In genomic region chr9:21917493-21918034, GRCm38 (mm10) we compare ENCODE assay signal across 8 mouse cellular contexts. TPM values are rescaled to one million over a fixed set of nuclear protein-coding genes. Genes with fewer than 3 reads are reported as not detected.
A peak's percentile ranks its signal among the peaks of the same experiment; 100 is the strongest.
DNase-seq lines count a peak whose midpoint lies in the region; ATAC-seq and TF ChIP-seq lines count a peak whose summit lies in the region.

No protein-coding gene starts in this region.

- WGBS in heart, embryonic 12.5 days, result 2% methylated on average over 35 of the region's 35 CpGs
- under 1% methylated on average over 35 of the region's 35 CpGs for WGBS in lung, embryonic 15.5 days

- no peaks in the 10 kb centered on the region for H3K9me3 ChIP-seq in heart, embryonic 12.5 days (replicated peaks)
- no peaks in the 10 kb centered on the region for H3K9me3 ChIP-seq in lung, embryonic 15.5 days

- peak overlapping the region; percentile 99 for H3K4me2 ChIP-seq in heart, embryonic 12.5 days
- H3K4me2 ChIP-seq in lung, embryonic 15.5 days, result peak overlapping the region; percentile 98

- H3K27ac ChIP-seq in gastrocnemius, adult 2 months, result peak overlapping the region; percentile 79
- no peak overlapping the region for H3K27ac ChIP-seq in heart, embryonic 12.5 days (ENCODE audit: poor library complexity, severe bottlenecking)
- H3K27ac ChIP-seq in lung, embryonic 15.5 days, result peak overlapping the region; percentile 3; the same call in 1 of the 2 replicates

- peak overlapping the region; percentile 79 for H3K9ac ChIP-seq in heart, embryonic 12.5 days
- peak overlapping the region; percentile 60 for H3K9ac ChIP-seq in lung, embryonic 15.5 days

- H3K36me3 ChIP-seq in heart, embryonic 12.5 days, result 0 out of 2 replicates have a peak, but pooled peaks cover 2% of the 10 kb centered on the region
- no peaks in the 10 kb centered on the region for H3K36me3 ChIP-seq in lung, embryonic 15.5 days

- no peaks in the 10 kb centered on the region; the same call in 1 of the 2 replicates for H3K4me1 ChIP-seq in heart, embryonic 12.5 days (replicated peaks)
- H3K4me1 ChIP-seq in lung, embryonic 15.5 days, result peaks cover 18% of the 10 kb centered on the region

- intact Hi-C loops in gastrocnemius, adult 2 months (cut with DNase I), result no loop called here
- intact Hi-C loops in gastrocnemius, postnatal 36 days (cut with DNase I), result no loop called here

- peaks cover 18% of the 10 kb centered on the region for H3K27me3 ChIP-seq in heart, embryonic 12.5 days (replicated peaks)
- peaks cover 4% of the 10 kb centered on the region for H3K27me3 ChIP-seq in lung, embryonic 15.5 days

- DNase-seq in gastrocnemius, adult 2 months, result no peak
- no peak for DNase-seq in gastrocnemius, postnatal 36 days
- peak; percentile 84 for DNase-seq in brain, adult 2 months (ENCODE audit: low read depth, low spot score)
- DNase-seq in layer of hippocampus, postnatal 25 days (ENCODE audit: extremely low spot score in 1 of 2, low spot score in 1 of 2), result peak; percentile 65 to 78
- peak; percentile 86 to 88 for DNase-seq in right cerebral cortex, postnatal 10 days (ENCODE audit: low spot score in 2 of 2)
- no peak for DNase-seq in thymus, postnatal 14 days

- no peak for TF ChIP-seq CTCF in gastrocnemius, adult 2 months (IDR thresholded peaks at IDR 0.05)

- peak overlapping the region; percentile 92 for H3K4me3 ChIP-seq in gastrocnemius, adult 2 months
- H3K4me3 ChIP-seq in heart, embryonic 12.5 days, result peak overlapping the region; percentile 72
- H3K4me3 ChIP-seq in lung, embryonic 15.5 days, result peak overlapping the region; percentile 62

- ATAC-seq in heart, embryonic 12.5 days (ENCODE audit: insufficient number of reproducible peaks, low FRiP score), result peak; percentile 56
- no peak for ATAC-seq in lung, embryonic 15.5 days (ENCODE audit: borderline replicate concordance, extremely low read depth, low FRiP score, low TSS enrichment)

RNA-seq across cellular contexts. Expression of gene Rab3d, which starts 0.4 kb away (rescaled TPM):
- total RNA-seq in gastrocnemius, adult 2 months (2021), result 1 to 10 TPM; 2.6 to 3.5 TPM
- 1 to 10 TPM; 2.3 to 4.1 TPM for total RNA-seq in gastrocnemius, postnatal 36 days (2021)
- 10.5 and 12.2 TPM in 2 replicates for polyA plus RNA-seq in heart, embryonic 12.5 days (2016; fragmentation: Nextera tagmentation; extraction: Ambion mirVana)
- total RNA-seq in layer of hippocampus, postnatal 25 days (2021), result 10 to 100 TPM; 19.5 to 24.0 TPM
- polyA plus RNA-seq in lung, embryonic 15.5 days (2015; fragmentation: Nextera tagmentation; extraction: Ambion mirVana), result 15.3 and 20.2 TPM in 2 replicates

RNA-seq across cellular contexts. Expression of gene Ccdc159, which starts 9.7 kb away (rescaled TPM):
- 1 to 10 TPM in 1 of 2 experiments, under 1 TPM in 1; 0.66 to 1.1 TPM for total RNA-seq in gastrocnemius, adult 2 months (2021)
- total RNA-seq in gastrocnemius, postnatal 36 days (2021), result under 1 TPM in 1 of 2 experiments, not detected in 1; 0.30 TPM
- 2.7 and 3.8 TPM in 2 replicates for polyA plus RNA-seq in heart, embryonic 12.5 days (2016; fragmentation: Nextera tagmentation; extraction: Ambion mirVana)
- 10 to 100 TPM; 13.2 to 18.5 TPM for total RNA-seq in layer of hippocampus, postnatal 25 days (2021)
- 3.2 and 4.6 TPM in 2 replicates for polyA plus RNA-seq in lung, embryonic 15.5 days (2015; fragmentation: Nextera tagmentation; extraction: Ambion mirVana)

RNA-seq across cellular contexts. Expression of gene Tmem205, which starts 9.8 kb away (rescaled TPM):
- 10 to 100 TPM; 11.6 to 11.8 TPM for total RNA-seq in gastrocnemius, adult 2 months (2021)
- total RNA-seq in gastrocnemius, postnatal 36 days (2021), result 10 to 100 TPM in 1 of 2 experiments, 1 to 10 TPM in 1; 7.8 to 10.5 TPM
- polyA plus RNA-seq in heart, embryonic 12.5 days (2016; fragmentation: Nextera tagmentation; extraction: Ambion mirVana), result 38.3 and 38.4 TPM in 2 replicates
- 10 to 100 TPM; 40.2 to 45.0 TPM for total RNA-seq in layer of hippocampus, postnatal 25 days (2021)
- 51.9 and 52.6 TPM in 2 replicates for polyA plus RNA-seq in lung, embryonic 15.5 days (2015; fragmentation: Nextera tagmentation; extraction: Ambion mirVana)

RNA-seq across cellular contexts. Expression of gene Plppr2, which starts 19.3 kb away (rescaled TPM):
- total RNA-seq in gastrocnemius, adult 2 months (2021), result under 1 TPM; 0.36 to 0.98 TPM
- total RNA-seq in gastrocnemius, postnatal 36 days (2021), result under 1 TPM; 0.49 to 0.64 TPM
- 8.2 and 8.4 TPM in 2 replicates for polyA plus RNA-seq in heart, embryonic 12.5 days (2016; fragmentation: Nextera tagmentation; extraction: Ambion mirVana)
- total RNA-seq in layer of hippocampus, postnatal 25 days (2021), result 100 to 1,000 TPM; 334 to 345 TPM
- polyA plus RNA-seq in lung, embryonic 15.5 days (2015; fragmentation: Nextera tagmentation; extraction: Ambion mirVana), result 7.8 and 8.0 TPM in 2 replicates

RNA-seq across cellular contexts. Expression of gene Swsap1, which starts 38.0 kb away (rescaled TPM):
- total RNA-seq in gastrocnemius, adult 2 months (2021), result 1 to 10 TPM; 1.7 to 3.1 TPM
- 1 to 10 TPM; 1.4 to 2.2 TPM for total RNA-seq in gastrocnemius, postnatal 36 days (2021)
- 4.8 and 5.8 TPM in 2 replicates for polyA plus RNA-seq in heart, embryonic 12.5 days (2016; fragmentation: Nextera tagmentation; extraction: Ambion mirVana)
- total RNA-seq in layer of hippocampus, postnatal 25 days (2021), result 10 to 100 TPM; 14.7 to 16.0 TPM
- polyA plus RNA-seq in lung, embryonic 15.5 days (2015; fragmentation: Nextera tagmentation; extraction: Ambion mirVana), result 6.5 and 6.7 TPM in 2 replicates

Comparison
In these comparisons a context has a peak if more than half of its experiments do, and no peak if none do; other contexts are left out.
1. DNase-seq: peak in brain, adult 2 months (single experiment), layer of hippocampus, postnatal 25 days (2 of 2) and right cerebral cortex, postnatal 10 days (2 of 2); none in gastrocnemius, adult 2 months (single experiment), gastrocnemius, postnatal 36 days (0 of 2) and thymus, postnatal 14 days (single experiment).
2. RNA of gene Rab3d, which starts 0.4 kb away (total RNA-seq): 19.5 to 24.0 TPM in layer of hippocampus, postnatal 25 days; 2.3 to 4.1 TPM in gastrocnemius, postnatal 36 days and 2.6 to 3.5 TPM in gastrocnemius, adult 2 months; every median in the first group is over 4 times any median in the second.
3. RNA of gene Ccdc159, which starts 9.7 kb away (total RNA-seq): 13.2 to 18.5 TPM in layer of hippocampus, postnatal 25 days; 0.66 to 1.1 TPM in gastrocnemius, adult 2 months and 0.30 TPM in gastrocnemius, postnatal 36 days; every median in the first group is over 4 times any median in the second.
4. Peak in every context shown above with its lines, with median percentiles within 50 percentile points of each other: H3K4me3 ChIP-seq.